Mouse (Mus musculus): ENCODE results near the gene Scaf4. TPM values are rescaled to one million over a fixed set of nuclear protein-coding genes. Genes with fewer than 3 reads are reported as not detected.

Scaf4 gene
- polyA plus RNA-seq, 1 experiment = 110 TPM

GRCm38 (mm10) chr16:90281406-90281805 is 2.9 kb downstream of the Scaf4 start:
- Histone ChIP-seq H3K4me1 (replicated peaks; ENCODE audit: control insufficient read depth, insufficient read depth, low read length) (peaks cover 18% of the 10 kb centered on the region), H3K36me3 (ENCODE audit: control insufficient read depth, insufficient read depth, low read length) (no peaks in the 10 kb centered on the region), H3K27me3 (ENCODE audit: control insufficient read depth, insufficient read depth, low read length) (no peaks in the 10 kb centered on the region), H3K27ac (ENCODE audit: control insufficient read depth, insufficient read depth, low read length) (no peak overlapping the region), H3K4me3 (ENCODE audit: control insufficient read depth, insufficient read depth, low read length) (no peak overlapping the region)
- TF ChIP-seq POLR2A (IDR thresholded peaks at IDR 0.05; ENCODE audit: control insufficient read depth, extremely low read depth, insufficient read depth, low read length, poor library complexity) (no peak), CTCF (IDR thresholded peaks at IDR 0.05; ENCODE audit: borderline replicate concordance, control insufficient read depth, extremely low read depth, insufficient read depth, low read length, poor library complexity) (no peak)
- WGBS = 95% methylated on average over 9 of the region's 9 CpGs
- DNase-seq = no peak

GRCm38 (mm10) chr16:90280989-90281388 is 3.3 kb downstream of the Scaf4 start:
- Histone ChIP-seq H3K4me3 (ENCODE audit: control insufficient read depth, insufficient read depth, low read length) (no peak overlapping the region), H3K27ac (ENCODE audit: control insufficient read depth, insufficient read depth, low read length) (no peak overlapping the region), H3K4me1 (replicated peaks; ENCODE audit: control insufficient read depth, insufficient read depth, low read length) (peaks cover 18% of the 10 kb centered on the region), H3K36me3 (ENCODE audit: control insufficient read depth, insufficient read depth, low read length) (no peaks in the 10 kb centered on the region), H3K27me3 (ENCODE audit: control insufficient read depth, insufficient read depth, low read length) (no peaks in the 10 kb centered on the region)
- TF ChIP-seq CTCF (IDR thresholded peaks at IDR 0.05; ENCODE audit: borderline replicate concordance, control insufficient read depth, extremely low read depth, insufficient read depth, low read length, poor library complexity) = no peak
- no peak for TF ChIP-seq POLR2A (IDR thresholded peaks at IDR 0.05; ENCODE audit: control insufficient read depth, extremely low read depth, insufficient read depth, low read length, poor library complexity)
- DNase-seq = no peak
- WGBS = 94% methylated on average over 5 of the region's 5 CpGs

DNA sequence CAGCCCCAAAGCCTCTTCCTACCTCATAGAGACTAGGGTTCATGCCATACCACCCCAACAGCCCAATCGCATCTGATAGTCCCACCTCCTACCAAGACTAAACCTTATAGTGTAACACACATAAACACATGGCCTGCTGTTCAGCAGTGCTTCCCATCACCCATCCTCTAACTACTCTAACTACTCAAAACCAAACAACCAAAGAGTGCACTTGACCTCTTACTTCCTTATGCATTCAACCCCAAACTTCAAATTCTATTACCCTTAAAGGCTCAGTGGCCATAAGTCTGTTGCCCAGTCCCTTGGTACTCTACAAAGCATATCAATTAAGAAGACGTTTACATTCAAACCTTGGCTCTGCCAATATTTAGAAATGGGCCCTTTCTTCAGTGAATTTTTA is 3.8 kb downstream of the Scaf4 start:
- Histone ChIP-seq H3K27me3 (ENCODE audit: control insufficient read depth, insufficient read depth, low read length) (no peaks in the 10 kb centered on the region), H3K27ac (ENCODE audit: control insufficient read depth, insufficient read depth, low read length) (no peak overlapping the region), H3K4me3 (ENCODE audit: control insufficient read depth, insufficient read depth, low read length) (no peak overlapping the region), H3K4me1 (replicated peaks; ENCODE audit: control insufficient read depth, insufficient read depth, low read length) (peaks cover 22% of the 10 kb centered on the region), H3K36me3 (ENCODE audit: control insufficient read depth, insufficient read depth, low read length) (no peaks in the 10 kb centered on the region)
- no peak for TF ChIP-seq CTCF (IDR thresholded peaks at IDR 0.05; ENCODE audit: borderline replicate concordance, control insufficient read depth, extremely low read depth, insufficient read depth, low read length, poor library complexity)
- DNase-seq = no peak
- WGBS = 88% methylated on average over 2 of the region's 2 CpGs

- TF ChIP-seq POLR2A (IDR thresholded peaks at IDR 0.05; ENCODE audit: control insufficient read depth, extremely low read depth, insufficient read depth, low read length, poor library complexity) (no peak), CTCF (IDR thresholded peaks at IDR 0.05; ENCODE audit: borderline replicate concordance, control insufficient read depth, extremely low read depth, insufficient read depth, low read length, poor library complexity) (no peak)
- no peak overlapping the region for H3K27ac ChIP-seq (ENCODE audit: control insufficient read depth, insufficient read depth, low read length)
- 18% methylated on average over 6 of the region's 6 CpGs for WGBS
- H3K27me3 ChIP-seq (ENCODE audit: control insufficient read depth, insufficient read depth, low read length) = no peaks in the 10 kb centered on the region
- H3K4me3 ChIP-seq (ENCODE audit: control insufficient read depth, insufficient read depth, low read length) = no peak overlapping the region
- no peak for DNase-seq
- H3K36me3 ChIP-seq (ENCODE audit: control insufficient read depth, insufficient read depth, low read length) = no peaks in the 10 kb centered on the region
- peaks cover 19% of the 10 kb centered on the region for H3K4me1 ChIP-seq (replicated peaks; ENCODE audit: control insufficient read depth, insufficient read depth, low read length)
These were observed 5.2 kb downstream of the Scaf4 start for GRCm38 (mm10) chr16:90279058-90279457.

DNA sequence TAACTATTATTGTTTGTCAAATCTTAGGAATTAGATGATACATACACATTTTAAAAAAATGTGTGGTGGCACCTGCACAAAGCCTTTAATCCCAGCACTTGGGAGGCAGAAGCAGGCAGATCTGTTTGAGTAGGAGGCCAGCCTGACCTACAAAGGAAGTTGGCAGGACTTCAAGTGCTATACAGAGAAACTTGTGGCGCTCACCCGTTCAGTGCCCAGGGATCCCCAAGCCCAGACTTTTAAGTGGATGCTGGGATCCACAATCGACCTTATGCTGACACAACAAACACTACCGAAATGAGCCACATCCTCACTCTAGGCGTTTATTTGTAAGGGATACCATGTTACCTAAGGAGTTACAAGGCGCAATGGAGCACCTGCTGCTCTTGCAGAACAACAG is 8.8 kb downstream of the Scaf4 start:
- 23% methylated on average over 6 of the region's 6 CpGs for WGBS
- TF ChIP-seq POLR2A (IDR thresholded peaks at IDR 0.05; ENCODE audit: control insufficient read depth, extremely low read depth, insufficient read depth, low read length, poor library complexity) (no peak), CTCF (IDR thresholded peaks at IDR 0.05; ENCODE audit: borderline replicate concordance, control insufficient read depth, extremely low read depth, insufficient read depth, low read length, poor library complexity) (no peak)
- no peak overlapping the region for H3K27ac ChIP-seq (ENCODE audit: control insufficient read depth, insufficient read depth, low read length)
- H3K27me3 ChIP-seq (ENCODE audit: control insufficient read depth, insufficient read depth, low read length) = no peaks in the 10 kb centered on the region
- no peak for DNase-seq
- H3K4me3 ChIP-seq (ENCODE audit: control insufficient read depth, insufficient read depth, low read length) = no peak overlapping the region
- no peaks in the 10 kb centered on the region for H3K36me3 ChIP-seq (ENCODE audit: control insufficient read depth, insufficient read depth, low read length)
- H3K4me1 ChIP-seq (replicated peaks; ENCODE audit: control insufficient read depth, insufficient read depth, low read length) = peaks cover 10% of the 10 kb centered on the region

GRCm38 (mm10) chr16:90266581-90266980 is 17.7 kb downstream of the Scaf4 start:
- no peak for DNase-seq
- Histone ChIP-seq H3K27me3 (ENCODE audit: control insufficient read depth, insufficient read depth, low read length) (no peaks in the 10 kb centered on the region), H3K27ac (ENCODE audit: control insufficient read depth, insufficient read depth, low read length) (no peak overlapping the region), H3K4me3 (ENCODE audit: control insufficient read depth, insufficient read depth, low read length) (no peak overlapping the region), H3K36me3 (ENCODE audit: control insufficient read depth, insufficient read depth, low read length) (no peaks in the 10 kb centered on the region), H3K4me1 (replicated peaks; ENCODE audit: control insufficient read depth, insufficient read depth, low read length) (no peaks in the 10 kb centered on the region)
- 30% methylated on average over 1 of the region's 1 CpGs for WGBS
- no peak for TF ChIP-seq CTCF (IDR thresholded peaks at IDR 0.05; ENCODE audit: borderline replicate concordance, control insufficient read depth, extremely low read depth, insufficient read depth, low read length, poor library complexity)
- no peak for TF ChIP-seq POLR2A (IDR thresholded peaks at IDR 0.05; ENCODE audit: control insufficient read depth, extremely low read depth, insufficient read depth, low read length, poor library complexity)

- no peak overlapping the region for H3K4me3 ChIP-seq (ENCODE audit: control insufficient read depth, insufficient read depth, low read length)
- no peak for TF ChIP-seq POLR2A (IDR thresholded peaks at IDR 0.05; ENCODE audit: control insufficient read depth, extremely low read depth, insufficient read depth, low read length, poor library complexity)
- no peak for TF ChIP-seq CTCF (IDR thresholded peaks at IDR 0.05; ENCODE audit: borderline replicate concordance, control insufficient read depth, extremely low read depth, insufficient read depth, low read length, poor library complexity)
- H3K27ac ChIP-seq (ENCODE audit: control insufficient read depth, insufficient read depth, low read length) = no peak overlapping the region
- 90% methylated on average over 1 of the region's 1 CpGs for WGBS
- H3K4me1 ChIP-seq (replicated peaks; ENCODE audit: control insufficient read depth, insufficient read depth, low read length) = no peaks in the 10 kb centered on the region
- no peak for DNase-seq
- H3K36me3 ChIP-seq (ENCODE audit: control insufficient read depth, insufficient read depth, low read length) = peaks cover 1% of the 10 kb centered on the region; the same call in 1 of the 2 replicates
- no peaks in the 10 kb centered on the region for H3K27me3 ChIP-seq (ENCODE audit: control insufficient read depth, insufficient read depth, low read length)
These were observed 19.2 kb downstream of the Scaf4 start for GRCm38 (mm10) chr16:90265106-90265505.
